Mouse (Mus musculus) forebrain, embryonic 11.5 days (tissue): ENCODE data around the gene Olfr1437. TPM values are rescaled to one million over a fixed set of nuclear protein-coding genes. Genes with fewer than 3 reads are reported as not detected.
"Not testable (repeated sequence)": the region's sequence is repeated elsewhere in the genome, so short reads cannot be mapped to it uniquely, and the experiment has no call there.

ENCODE experiments used
- ATAC-seq: fragments of 200-750 bp; cut with Nextera tagmentation; replicated peaks from 2 replicates; pipeline ENCODE4 v1.8.0; 2017; ENCODE audit warnings: moderate TSS enrichment; ENCODE audit not compliant: low FRiP score
- DNase-seq: peaks from one replicate; pipeline ENCODE4 v3.0.0-alpha.2; 2017; ENCODE audit warnings: low spot score
- H3K27ac ChIP-seq: fragments of 300-500 bp; sonication (generic); 2 replicates; pipeline ENCODE4 v1.5.1; 2014; ENCODE audit warnings: low read depth, low read length
- H3K27me3 ChIP-seq: fragments of 300-500 bp; sonication (generic); 2 replicates; pipeline ENCODE4 v1.6.1; 2014; ENCODE audit warnings: mild to moderate bottlenecking, low read length, mixed read lengths; ENCODE audit not compliant: control insufficient read depth, insufficient read depth
- H3K36me3 ChIP-seq: fragments of 300-500 bp; sonication (generic); 2 replicates; pipeline ENCODE4 v1.6.1; 2014; ENCODE audit warnings: mild to moderate bottlenecking, low read length, moderate library complexity, mixed read lengths; ENCODE audit not compliant: control insufficient read depth, insufficient read depth
- H3K4me1 ChIP-seq: fragments of 300-500 bp; sonication (generic); replicated peaks from 2 replicates; pipeline ENCODE4 v1.6.1; 2014; ENCODE audit warnings: low read length, mixed read lengths; ENCODE audit not compliant: control insufficient read depth, insufficient read depth
- H3K4me2 ChIP-seq: fragments of 300-500 bp; sonication (generic); 2 replicates; pipeline ENCODE4 v1.6.1; 2014; ENCODE audit warnings: low read depth, mild to moderate bottlenecking, low read length, moderate library complexity, mixed read lengths; ENCODE audit not compliant: severe bottlenecking
- H3K4me3 ChIP-seq: fragments of 300-500 bp; sonication (generic); 2 replicates; pipeline ENCODE4 v1.5.1; 2014; ENCODE audit warnings: low read depth, low read length
- H3K9ac ChIP-seq: fragments of 300-500 bp; sonication (generic); 2 replicates; pipeline ENCODE4 v1.6.1; 2014; ENCODE audit warnings: low read length
- H3K9me3 ChIP-seq: fragments of 300-500 bp; sonication (generic); 2 replicates; pipeline ENCODE4 v1.6.1; 2016; ENCODE audit warnings: low read length, mixed read lengths; ENCODE audit not compliant: control insufficient read depth
- WGBS: fragments of 180-500 bp; shearing (Covaris S2); extraction: QIAGEN DNeasy Blood & Tissue Kit; methylation state at CpG from one replicate; pipeline ENCODE4 v1.1.7; 2014; 5-methylcytosine and 5-hydroxymethylcytosine counted together
- polyA plus RNA-seq: library from polyadenylated mRNA; unstranded; fragments of >200 nt; fragmentation: Nextera tagmentation; extraction: Ambion mirVana; gene quantifications from 2 replicates; pipeline ENCODE4 v1.2.1, GENCODE M21; 2014

Gene Olfr1437
- not detected in 2 replicates for polyA plus RNA-seq

DNA sequence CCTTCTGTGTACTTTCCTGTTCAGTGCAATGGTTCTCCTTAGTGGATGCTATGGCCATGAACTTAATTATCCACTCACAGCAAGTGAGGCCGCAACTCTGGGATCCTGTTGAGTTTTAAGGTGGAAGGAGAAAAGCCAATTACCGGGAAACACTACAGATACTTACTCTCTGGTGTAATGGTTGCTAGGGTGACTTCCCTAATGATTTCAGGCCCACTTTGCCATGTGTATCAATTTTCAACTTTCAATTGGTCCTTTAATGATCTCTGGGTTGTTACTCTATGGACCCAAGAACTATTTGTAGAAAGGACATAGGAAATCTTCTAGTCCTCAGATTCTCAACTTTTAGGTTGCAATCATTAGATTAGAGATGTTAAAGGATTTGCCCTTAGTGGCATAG is at the start of gene Olfr1437:
Gene Olfr1437 (minus strand): TSS at position 101 of the 400 bp plus-strand sequence.
- no peaks in the 10 kb centered on the region for H3K27me3 ChIP-seq
- H3K4me2 ChIP-seq = no peak within 1 kb of the TSS
- ATAC-seq (no peak), DNase-seq (no peak)
- H3K36me3 ChIP-seq = no peaks in the 10 kb centered on the region
- WGBS = 87% methylated on average over 2 of the region's 2 CpGs
- H3K27ac ChIP-seq = no peak within 1 kb of the TSS
- no peaks in the 10 kb centered on the region for H3K4me1 ChIP-seq
- no peaks in the 10 kb centered on the region for H3K9me3 ChIP-seq
- H3K9ac ChIP-seq = no peak within 1 kb of the TSS
- H3K4me3 ChIP-seq = no peak within 1 kb of the TSS

DNA sequence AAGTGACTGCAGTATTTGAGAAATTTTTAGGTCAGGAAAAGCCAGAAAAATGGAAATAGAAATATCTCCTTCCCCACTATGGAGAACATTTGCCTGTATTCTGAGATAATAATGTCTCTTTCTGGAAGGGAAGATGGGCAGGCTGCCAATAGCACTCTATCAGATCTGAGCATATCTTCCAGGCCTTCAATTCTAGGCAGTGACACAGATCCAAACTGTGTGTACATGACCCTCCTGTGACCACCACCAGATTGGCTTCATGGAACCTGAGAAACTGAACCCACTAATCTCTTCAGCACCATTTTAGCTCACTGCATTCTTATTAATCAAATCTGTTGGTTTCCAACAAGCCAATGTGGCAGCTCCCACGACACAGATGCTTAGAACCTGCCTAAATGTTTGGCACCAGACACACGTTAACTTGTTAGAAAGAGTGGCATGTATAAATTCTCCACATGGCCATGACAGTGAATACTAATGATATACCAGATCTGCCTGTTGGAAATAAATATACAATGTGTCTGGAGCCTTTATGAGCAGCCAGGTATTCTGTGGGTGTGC is 49.6 kb upstream of the Olfr1437 start:
- no peaks in the 10 kb centered on the region for H3K9me3 ChIP-seq
- DNase-seq (no peak), ATAC-seq (no peak)
- H3K4me3 ChIP-seq = no peak overlapping the region
- H3K9ac ChIP-seq = no peak overlapping the region
- no peaks in the 10 kb centered on the region for H3K36me3 ChIP-seq
- 77% methylated on average over 2 of the region's 2 CpGs for WGBS
- H3K4me1 ChIP-seq = no peaks in the 10 kb centered on the region
- H3K27me3 ChIP-seq = no peaks in the 10 kb centered on the region
- no peak overlapping the region for H3K27ac ChIP-seq
- no peak overlapping the region for H3K4me2 ChIP-seq

- Histone ChIP-seq H3K4me3 (no peak overlapping the region), H3K27ac (no peak overlapping the region), H3K9me3 (no peaks in the 10 kb centered on the region), H3K4me1 (no peaks in the 10 kb centered on the region), H3K4me2 (no peak overlapping the region), H3K36me3 (no peaks in the 10 kb centered on the region), H3K27me3 (no peaks in the 10 kb centered on the region), H3K9ac (no peak overlapping the region)
- 83% methylated on average over 3 of the region's 3 CpGs for WGBS
- no peak for ATAC-seq
- DNase-seq = no peak
Measured at GRCm38 (mm10) chr19:12373004-12373403, 48.1 kb upstream of the Olfr1437 start.

DNA sequence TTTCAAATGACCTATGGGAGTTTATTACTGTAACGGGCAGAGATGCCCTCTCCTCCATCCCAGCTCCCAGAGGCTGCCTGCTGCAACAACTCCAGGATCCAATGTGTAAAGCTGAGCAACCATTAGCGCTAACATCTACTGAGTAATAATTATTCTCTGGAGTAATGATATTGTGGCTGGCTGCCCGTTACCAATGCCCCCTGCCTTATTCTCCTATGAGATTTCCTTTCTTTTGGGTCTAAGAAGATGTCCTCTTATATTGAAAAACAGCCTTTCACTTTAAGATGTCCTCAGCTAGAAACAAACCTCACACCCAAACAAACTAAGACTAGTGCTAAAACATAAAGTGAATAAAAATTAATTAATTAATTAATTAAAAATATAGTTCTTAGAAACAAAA is 10.9 kb upstream of the Olfr1437 start, which contains the start of gene Olfr1438-ps1:
Gene Olfr1438-ps1 (minus strand): TSS at position 101 of the 400 bp plus-strand sequence.
- H3K36me3 ChIP-seq = no peaks in the 10 kb centered on the region
- ATAC-seq = no peak
- DNase-seq = no peak
- no peak within 1 kb of the TSS for H3K4me3 ChIP-seq
- H3K4me1 ChIP-seq = no peaks in the 10 kb centered on the region
- H3K9ac ChIP-seq = no peak within 1 kb of the TSS
- no peak within 1 kb of the TSS for H3K4me2 ChIP-seq
- H3K27ac ChIP-seq = no peak within 1 kb of the TSS
- no peaks in the 10 kb centered on the region for H3K27me3 ChIP-seq
- whole genome bisulfite sequencing = 87% methylated on average over 3 of the region's 3 CpGs
- H3K9me3 ChIP-seq = no peaks in the 10 kb centered on the region

DNA sequence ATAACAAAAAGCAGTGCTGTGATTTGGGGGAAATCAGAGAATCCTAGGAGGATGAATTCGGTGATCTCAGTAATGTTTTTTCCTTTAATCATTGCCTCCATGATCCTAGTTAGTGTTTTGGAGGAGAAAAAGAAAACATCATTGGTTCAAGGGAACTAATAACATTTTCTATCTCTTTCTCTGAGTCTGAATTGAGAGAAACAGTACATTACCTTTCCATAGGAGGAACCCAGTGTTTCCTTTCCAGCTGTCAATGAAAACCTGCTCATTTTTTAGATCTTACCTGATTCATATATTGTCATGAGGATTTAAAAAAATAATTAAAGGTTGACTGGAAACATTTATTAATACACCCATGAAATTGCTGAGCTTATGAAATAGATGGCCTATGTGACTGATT is 25.9 kb downstream of the Olfr1437 start, which contains the start of gene Olfr1436:
Gene Olfr1436 (minus strand): TSS at position 101 of the 400 bp plus-strand sequence.
- H3K4me2 ChIP-seq, H3K36me3 ChIP-seq, H3K27me3 ChIP-seq, H3K9ac ChIP-seq, H3K27ac ChIP-seq, DNase-seq, H3K4me1 ChIP-seq, H3K9me3 ChIP-seq, H3K4me3 ChIP-seq, ATAC-seq: not testable (repeated sequence)
- 83% methylated on average over 1 of the region's 1 CpGs for WGBS

DNA sequence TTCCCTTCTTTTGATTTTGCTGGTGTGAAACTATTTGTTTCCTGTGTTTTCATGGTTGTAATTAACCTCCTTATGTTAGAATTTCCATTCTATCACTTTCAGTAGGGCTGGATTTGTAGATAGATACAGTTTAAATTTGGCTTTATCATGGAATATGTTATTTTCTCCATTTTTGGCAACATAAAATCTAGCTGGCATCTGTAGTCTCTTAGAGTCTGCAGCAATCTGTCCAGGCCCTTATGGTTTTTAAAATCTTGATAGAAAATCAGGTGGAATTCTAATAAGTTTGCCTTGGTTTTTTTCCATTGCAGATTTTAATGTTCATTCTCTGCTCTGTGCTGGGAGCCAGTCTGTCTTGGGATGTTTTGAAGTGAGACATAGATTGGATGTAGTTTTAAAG is 31.9 kb downstream of the Olfr1437 start:
- Histone ChIP-seq H3K27ac (no peak overlapping the region), H3K9ac (no peak overlapping the region), H3K4me2 (no peak overlapping the region), H3K9me3 (no peaks in the 10 kb centered on the region), H3K27me3 (no peaks in the 10 kb centered on the region), H3K4me3 (no peak overlapping the region), H3K36me3 (no peaks in the 10 kb centered on the region), H3K4me1 (no peaks in the 10 kb centered on the region)
- DNase-seq (no peak), ATAC-seq (no peak)

DNA sequence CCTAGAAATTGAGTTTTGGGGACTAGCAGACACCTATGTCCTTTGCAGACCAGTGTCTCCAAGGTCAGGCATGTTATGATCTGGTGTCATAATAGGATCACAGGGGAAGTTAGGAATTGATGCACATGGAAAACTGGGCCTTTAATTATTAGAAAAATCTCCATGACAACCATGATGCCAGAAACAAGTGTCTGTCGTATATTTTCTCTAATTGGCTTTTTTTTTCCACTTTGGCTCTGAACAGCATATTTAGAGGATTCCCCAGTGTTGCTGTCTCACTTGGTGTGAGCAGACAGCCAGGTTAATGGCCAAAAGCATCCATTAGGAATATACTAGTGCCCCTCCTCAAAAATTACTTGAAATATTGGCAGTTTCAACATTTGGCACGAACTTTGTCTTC is 45.3 kb downstream of the Olfr1437 start, which contains the start of gene Olfr1434:
Gene Olfr1434 (plus strand): TSS at position 301 of the 400 bp plus-strand sequence.
- no peak for DNase-seq
- no peaks in the 10 kb centered on the region for H3K9me3 ChIP-seq
- ATAC-seq = no peak
- no peak within 1 kb of the TSS for H3K9ac ChIP-seq
- H3K4me1 ChIP-seq = no peaks in the 10 kb centered on the region
- no peaks in the 10 kb centered on the region for H3K36me3 ChIP-seq
- 77% methylated on average over 2 of the region's 2 CpGs for WGBS
- no peak within 1 kb of the TSS for H3K4me2 ChIP-seq
- H3K4me3 ChIP-seq = no peak within 1 kb of the TSS
- no peak within 1 kb of the TSS for H3K27ac ChIP-seq
- no peaks in the 10 kb centered on the region for H3K27me3 ChIP-seq

Other genes starting within 250 kb of the Olfr1437 start
- not detected in 2 replicates for gene Olfr1425, start 247.4 kb downstream of the Olfr1437 start, polyA plus RNA-seq
- gene Olfr1426, start 233.1 kb downstream of the Olfr1437 start, polyA plus RNA-seq = not detected in 2 replicates
- gene Olfr1427, start 221.8 kb downstream of the Olfr1437 start, polyA plus RNA-seq = not detected in 2 replicates
- not detected in 2 replicates for gene Olfr1428, start 209.2 kb downstream of the Olfr1437 start, polyA plus RNA-seq
- not detected in 2 replicates for gene Olfr76, start 201.9 kb downstream of the Olfr1437 start, polyA plus RNA-seq
- gene Olfr1555-ps1, start 155.0 kb downstream of the Olfr1437 start, polyA plus RNA-seq = not detected in 2 replicates
- not detected in 2 replicates for gene Olfr1431, start 124.5 kb downstream of the Olfr1437 start, polyA plus RNA-seq
- gene Olfr1432, start 92.5 kb downstream of the Olfr1437 start, polyA plus RNA-seq = not detected in 2 replicates
- not detected in 2 replicates for gene Olfr262, start 83.4 kb downstream of the Olfr1437 start, polyA plus RNA-seq
- not detected in 2 replicates for gene Olfr235, start 64.1 kb downstream of the Olfr1437 start, polyA plus RNA-seq
- gene Olfr1434, start 45.2 kb downstream of the Olfr1437 start, polyA plus RNA-seq = not detected in 2 replicates
- not detected in 2 replicates for gene Olfr1436, start 26.0 kb downstream of the Olfr1437 start, polyA plus RNA-seq
- gene Olfr1438-ps1, start 10.8 kb upstream of the Olfr1437 start, polyA plus RNA-seq = not detected in 2 replicates
- not detected in 2 replicates for gene Olfr1440, start 62.2 kb upstream of the Olfr1437 start, polyA plus RNA-seq
- not detected in 2 replicates for gene Olfr1441, start 92.3 kb upstream of the Olfr1437 start, polyA plus RNA-seq
- gene Pfpl, start 102.8 kb upstream of the Olfr1437 start, polyA plus RNA-seq = not detected in 2 replicates
- 0.28 and 0.41 TPM in 2 replicates for gene Mpeg1, start 135.7 kb upstream of the Olfr1437 start, polyA plus RNA-seq
- 39.8 and 40.2 TPM in 2 replicates for gene Dtx4, start 176.4 kb upstream of the Olfr1437 start, polyA plus RNA-seq
- 25.0 and 28.7 TPM in 2 replicates for gene Fam111a, start 220.6 kb upstream of the Olfr1437 start, polyA plus RNA-seq